Mouse (Mus musculus) liver, adult 2 months (tissue): ENCODE measurements around the gene Gm14226.

Experiments
- CTCF ChIP-seq: fragments of 200-500 bp; IDR thresholded peaks from 2 replicates; pipeline ENCODE4 v1.5.1; 2011; ENCODE audit warnings: low read depth, low read length, control low read depth
- POLR2A ChIP-seq: fragments of 200-500 bp; IDR thresholded peaks from 2 replicates; pipeline ENCODE4 v1.6.1; 2011; ENCODE audit warnings: low read length, control low read depth; ENCODE audit not compliant: insufficient read depth; ENCODE audit errors: extremely low read depth

- TF ChIP-seq CTCF (no peak), POLR2A (no peak)
Measured at GRCm38 (mm10) chr2:155075649-155076048, 57.6 kb downstream of the Gm14226 start.
